Mouse (Mus musculus) heart, adult 2 months (tissue): ENCODE results near the gene Ifna11.

Source experiments
- CTCF ChIP-seq: fragments of 200-600 bp; IDR thresholded peaks from 2 replicates; pipeline ENCODE4 v1.8.1; 2022; ENCODE audit warnings: antibody characterized with exemption, mild to moderate bottlenecking, moderate library complexity
- POLR2A ChIP-seq: fragments of 200-500 bp; IDR thresholded peaks from 2 replicates; pipeline ENCODE4 v1.6.1; 2011; ENCODE audit warnings: mild to moderate bottlenecking, low read depth, low read length, control low read depth; ENCODE audit not compliant: insufficient read depth

- no peak for TF ChIP-seq POLR2A
- TF ChIP-seq CTCF = no peak
These were observed 43.5 kb downstream of the Ifna11 start for GRCm38 (mm10) chr4:88863309-88863708.
